Mouse (Mus musculus) cerebellum, postnatal 25 days (tissue): Measurements from ENCODE around the gene Plekha5.
"Not testable (repeated sequence)": the region's sequence is repeated elsewhere in the genome, so short reads cannot be mapped to it uniquely, and the experiment has no call there.

Experiments used
- DNase-seq, 2 experiments: peaks; one replicate each; pipeline ENCODE4 v3.0.0; 2021; ENCODE audit warnings: mixed read lengths in 2 of 2

The Plekha5 gene

GRCm38 (mm10) chr6:140490921-140491537 lies 67.2 kb downstream of the Plekha5 start:
- peak; percentile 73 to 76 for DNase-seq

- peak in 1 of 2 experiments; percentile 68 for DNase-seq
These were observed 68.2 kb downstream of the Plekha5 start for GRCm38 (mm10) chr6:140492043-140492442.

GRCm38 (mm10) chr6:140498074-140498473 lies 74.2 kb downstream of the Plekha5 start:
- no peak for DNase-seq

GRCm38 (mm10) chr6:140498958-140499357 lies 75.1 kb downstream of the Plekha5 start:
- peak in 1 of 2 experiments; percentile 58 for DNase-seq

- peak in 1 of 2 experiments; percentile 23 for DNase-seq
These were observed 77.0 kb downstream of the Plekha5 start for GRCm38 (mm10) chr6:140500829-140501228.

- peak in 1 of 2 experiments; percentile 2 for DNase-seq
These were observed 78.0 kb downstream of the Plekha5 start for GRCm38 (mm10) chr6:140501841-140502240.

- DNase-seq: no peak
These were observed 80.9 kb downstream of the Plekha5 start for GRCm38 (mm10) chr6:140504796-140505195.

GRCm38 (mm10) chr6:140507605-140508004 lies 83.8 kb downstream of the Plekha5 start:
- DNase-seq: no peak

- no peak for DNase-seq
These were observed 84.8 kb downstream of the Plekha5 start for GRCm38 (mm10) chr6:140508475-140509150.

GRCm38 (mm10) chr6:140509151-140509530 lies 85.3 kb downstream of the Plekha5 start:
- DNase-seq: no peak

- DNase-seq: no peak
These were observed 88.2 kb downstream of the Plekha5 start for GRCm38 (mm10) chr6:140512016-140512415.

GRCm38 (mm10) chr6:140512427-140512826 lies 88.6 kb downstream of the Plekha5 start:
- peak in 1 of 2 experiments; percentile 45 for DNase-seq

- DNase-seq: no peak
These were observed 90.6 kb downstream of the Plekha5 start for GRCm38 (mm10) chr6:140514205-140515110.

- no peak for DNase-seq
These were observed 91.7 kb downstream of the Plekha5 start for GRCm38 (mm10) chr6:140515550-140515949.

- DNase-seq: no peak
These were observed 92.3 kb downstream of the Plekha5 start for GRCm38 (mm10) chr6:140516202-140516601.

GRCm38 (mm10) chr6:140517188-140517587 lies 93.3 kb downstream of the Plekha5 start:
- peak; percentile 53 to 70 for DNase-seq

- peak in 1 of 2 experiments; percentile 68 for DNase-seq
These were observed 95.2 kb downstream of the Plekha5 start for GRCm38 (mm10) chr6:140519019-140519418.

GRCm38 (mm10) chr6:140519488-140520159 lies 95.8 kb downstream of the Plekha5 start:
- peak; percentile 85 to 87 for DNase-seq

GRCm38 (mm10) chr6:140520961-140521360 lies 97.1 kb downstream of the Plekha5 start:
- DNase-seq: no peak

- no peak for DNase-seq
These were observed 98.0 kb downstream of the Plekha5 start for GRCm38 (mm10) chr6:140521832-140522231.

- no peak for DNase-seq
These were observed 99.7 kb downstream of the Plekha5 start for GRCm38 (mm10) chr6:140523600-140523999.

- no peak for DNase-seq
These were observed 104.6 kb downstream of the Plekha5 start for GRCm38 (mm10) chr6:140528414-140528813.

GRCm38 (mm10) chr6:140532858-140533257 lies 109.0 kb downstream of the Plekha5 start:
- not testable (repeated sequence) for DNase-seq
